Mouse (Mus musculus): ENCODE results near the gene Fam71a. TPM values are rescaled to one million over a fixed set of nuclear protein-coding genes. Genes with fewer than 3 reads are reported as not detected.

The Fam71a gene
- polyA plus RNA-seq, 1 experiment from 2014 or later: not detected

DNA sequence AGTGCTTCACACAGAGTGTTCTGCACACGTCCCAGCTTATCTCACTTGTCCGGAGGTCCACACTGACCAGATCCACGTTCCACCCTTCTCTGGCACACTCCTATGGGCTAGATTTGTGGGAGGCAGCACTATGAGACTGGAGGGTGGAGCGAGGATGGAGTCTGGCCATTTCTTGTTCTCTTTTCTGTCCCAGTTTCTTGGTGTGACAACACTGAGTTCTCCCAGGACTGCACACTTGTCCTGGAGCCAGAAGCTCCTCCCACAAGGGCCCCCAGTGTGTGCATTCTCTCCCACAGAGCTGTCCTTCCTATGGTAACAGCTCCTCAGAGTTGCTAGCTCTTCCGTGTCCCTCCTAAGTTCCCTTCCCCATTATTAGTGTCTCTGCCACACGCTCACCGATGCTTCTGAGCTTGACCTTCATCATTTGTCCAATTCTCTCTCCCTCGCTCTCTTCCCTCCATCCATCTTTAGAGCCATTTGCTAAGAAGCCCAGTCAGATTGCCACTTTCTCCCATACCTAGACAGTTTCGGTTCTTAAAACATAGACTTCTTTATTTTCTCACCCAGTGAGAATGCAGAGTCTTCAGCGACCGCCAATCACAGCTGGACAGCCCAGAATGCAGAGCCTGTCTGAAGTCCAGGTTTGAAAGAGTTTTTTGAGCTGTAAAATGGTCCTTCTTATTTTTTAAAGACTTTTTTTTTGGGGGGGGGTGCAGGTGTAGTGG lies 48.9 kb downstream of the Fam71a start:
- Histone ChIP-seq H3K4me3 (ENCODE audit: control insufficient read depth in 1 of 2, insufficient read depth in 1 of 2, low read depth in 1 of 2, low read length in 2 of 2) (no peak overlapping the region), H3K4me2 (ENCODE audit: low read length) (no peak overlapping the region), H3K9ac (ENCODE audit: low read length) (no peak overlapping the region), H3K27me3 (ENCODE audit: control insufficient read depth, insufficient read depth, low read length) (no peaks in the 10 kb centered on the region), H3K9me3 (ENCODE audit: control insufficient read depth, low read length) (no peaks in the 10 kb centered on the region), H3K27ac (replicated peaks in 1 of 2; ENCODE audit: control insufficient read depth in 1 of 2, insufficient read depth in 1 of 2, low read depth in 2 of 2, low read length in 2 of 2) (no peak overlapping the region), H3K36me3 (ENCODE audit: control insufficient read depth, insufficient read depth, low read length) (no peaks in the 10 kb centered on the region), H3K4me1 (ENCODE audit: control insufficient read depth in 2 of 2, insufficient read depth in 2 of 2, low read length in 2 of 2) (peaks cover 8 to 16% of the 10 kb centered on the region in 2 experiments)
- WGBS: 67% methylated on average over 11 of the region's 11 CpGs
- no peak for ATAC-seq (ENCODE audit: insufficient number of reproducible peaks, insufficient read depth, low FRiP score, low read depth)

- no peaks in the 10 kb centered on the region for H3K9me3 ChIP-seq (ENCODE audit: control insufficient read depth, low read length)
- ATAC-seq (ENCODE audit: insufficient number of reproducible peaks, insufficient read depth, low FRiP score, low read depth): no peak
- 56% methylated on average over 7 of the region's 7 CpGs for WGBS
Measured at GRCm38 (mm10) chr1:191114868-191115267, 49.7 kb downstream of the Fam71a start.

More at GRCm38 (mm10) chr1:191114868-191115267, 49.7 kb downstream of the Fam71a start:
- no peak overlapping the region for H3K4me2 ChIP-seq (ENCODE audit: low read length)
- H3K4me1 ChIP-seq (ENCODE audit: control insufficient read depth in 2 of 2, insufficient read depth in 2 of 2, low read length in 2 of 2): peaks cover 8 to 16% of the 10 kb centered on the region in 2 experiments
- no peaks in the 10 kb centered on the region for H3K27me3 ChIP-seq (ENCODE audit: control insufficient read depth, insufficient read depth, low read length)
- H3K27ac ChIP-seq (replicated peaks in 1 of 2; ENCODE audit: control insufficient read depth in 1 of 2, insufficient read depth in 1 of 2, low read depth in 2 of 2, low read length in 2 of 2): no peak overlapping the region
- no peaks in the 10 kb centered on the region for H3K36me3 ChIP-seq (ENCODE audit: control insufficient read depth, insufficient read depth, low read length)
- H3K4me3 ChIP-seq (ENCODE audit: control insufficient read depth in 1 of 2, insufficient read depth in 1 of 2, low read depth in 1 of 2, low read length in 2 of 2): no peak overlapping the region
- no peak overlapping the region for H3K9ac ChIP-seq (ENCODE audit: low read length)

Other genes with a start within 250 kb of the Fam71a start
- gene Angel2, start 239.7 kb downstream of the Fam71a start, polyA plus RNA-seq (2014; fragmentation: Nextera tagmentation; extraction: Ambion mirVana): 28.6 and 35.4 TPM in 2 replicates
- 60.7 and 63.4 TPM in 2 replicates for gene Vash2, start 185.5 kb downstream of the Fam71a start, polyA plus RNA-seq (2014; fragmentation: Nextera tagmentation; extraction: Ambion mirVana)
- 3.5 and 4.0 TPM in 2 replicates for gene Flvcr1, start 138.7 kb downstream of the Fam71a start, polyA plus RNA-seq (2014; fragmentation: Nextera tagmentation; extraction: Ambion mirVana)
- gene Spata45, start 128.2 kb downstream of the Fam71a start, polyA plus RNA-seq (2014; fragmentation: Nextera tagmentation; extraction: Ambion mirVana): not detected in 2 replicates
- gene Tatdn3, start 101.9 kb downstream of the Fam71a start, polyA plus RNA-seq (2014; fragmentation: Nextera tagmentation; extraction: Ambion mirVana): 24.4 and 25.9 TPM in 2 replicates
- 12.9 and 14.4 TPM in 2 replicates for gene Nsl1, start 101.8 kb downstream of the Fam71a start, polyA plus RNA-seq (2014; fragmentation: Nextera tagmentation; extraction: Ambion mirVana)
- gene Batf3, start 67.0 kb downstream of the Fam71a start, polyA plus RNA-seq (2014; fragmentation: Nextera tagmentation; extraction: Ambion mirVana): 2.5 and 3.0 TPM in 2 replicates
- gene Atf3, start 53.2 kb upstream of the Fam71a start, polyA plus RNA-seq (2014; fragmentation: Nextera tagmentation; extraction: Ambion mirVana): 15.6 and 17.8 TPM in 2 replicates
- 138 and 157 TPM in 2 replicates for gene Nenf, start 153.4 kb upstream of the Fam71a start, polyA plus RNA-seq (2014; fragmentation: Nextera tagmentation; extraction: Ambion mirVana)
- gene Tmem206, start 161.1 kb upstream of the Fam71a start, polyA plus RNA-seq (2014; fragmentation: Nextera tagmentation; extraction: Ambion mirVana): 18.5 and 20.9 TPM in 2 replicates
- gene Ppp2r5a, start 238.5 kb upstream of the Fam71a start, polyA plus RNA-seq (2014; fragmentation: Nextera tagmentation; extraction: Ambion mirVana): 55.0 and 62.4 TPM in 2 replicates

Data from heart, embryonic 14.5 days (tissue).